Mouse (Mus musculus) embryonic facial prominence, embryonic 11.5 days (tissue): ENCODE measurements around the gene Emid1. TPM values are rescaled to one million over a fixed set of nuclear protein-coding genes. Genes with fewer than 3 reads are reported as not detected.

ENCODE experiments used
- ATAC-seq: fragments of 200-750 bp; cut with Nextera tagmentation; replicated peaks from 2 replicates; pipeline ENCODE4 v1.8.0; 2017; ENCODE audit warnings: low read depth; ENCODE audit not compliant: insufficient number of reproducible peaks, low FRiP score, low TSS enrichment
- DNase-seq: peaks from one replicate; pipeline ENCODE4 v3.0.0-alpha.2; 2015; ENCODE audit warnings: low spot score
- H3K27ac ChIP-seq: fragments of 300-500 bp; sonication (generic); replicated peaks from 2 replicates; pipeline ENCODE4 v1.5.1; 2014; ENCODE audit warnings: mild to moderate bottlenecking, low read depth, low read length, control low read depth
- H3K27me3 ChIP-seq: fragments of 300-500 bp; sonication (generic); 2 replicates; pipeline ENCODE4 v1.6.1; 2014; ENCODE audit warnings: mild to moderate bottlenecking, low read length, moderate library complexity, mixed read lengths; ENCODE audit not compliant: control insufficient read depth, insufficient read depth
- H3K36me3 ChIP-seq: fragments of 300-500 bp; sonication (generic); replicated peaks from 2 replicates; pipeline ENCODE4 v1.6.1; 2014; ENCODE audit warnings: low read depth, mild to moderate bottlenecking, low read length, moderate library complexity, mixed read lengths; ENCODE audit not compliant: control insufficient read depth, insufficient read depth
- H3K4me1 ChIP-seq: fragments of 300-500 bp; sonication (generic); 2 replicates; pipeline ENCODE4 v1.6.1; 2014; ENCODE audit warnings: low read length, mixed read lengths; ENCODE audit not compliant: control insufficient read depth, insufficient read depth
- H3K4me2 ChIP-seq: fragments of 300-500 bp; sonication (generic); 2 replicates; pipeline ENCODE4 v1.6.1; 2014; ENCODE audit warnings: low read depth, mild to moderate bottlenecking, control low read depth, low read length, moderate library complexity
- H3K4me3 ChIP-seq: fragments of 300-500 bp; sonication (generic); 2 replicates; pipeline ENCODE4 v1.5.1; 2014; ENCODE audit warnings: low read depth, low read length, control low read depth
- H3K9ac ChIP-seq: fragments of 300-500 bp; sonication (generic); replicated peaks from 2 replicates; pipeline ENCODE4 v1.6.1; 2014; ENCODE audit warnings: mild to moderate bottlenecking, control low read depth, low read length
- H3K9me3 ChIP-seq: fragments of 300-500 bp; sonication (generic); replicated peaks from 2 replicates; pipeline ENCODE4 v1.6.1; 2016; ENCODE audit warnings: mild to moderate bottlenecking, low read length, inconsistent platforms, mixed read lengths; ENCODE audit not compliant: control insufficient read depth
- WGBS: fragments of 180-500 bp; shearing (Covaris S2); extraction: QIAGEN DNeasy Blood & Tissue Kit; methylation state at CpG from one replicate; pipeline ENCODE4 v1.1.7; 2014; 5-methylcytosine and 5-hydroxymethylcytosine counted together
- polyA plus RNA-seq: library from polyadenylated mRNA; unstranded; fragments of >200 nt; fragmentation: Nextera tagmentation; extraction: Ambion mirVana; gene quantifications from 2 replicates; pipeline ENCODE4 v1.2.1, GENCODE M21; 2014

The Emid1 gene
- polyA plus RNA-seq, 1 experiment from 2014 or later: 11.9 TPM

DNA sequence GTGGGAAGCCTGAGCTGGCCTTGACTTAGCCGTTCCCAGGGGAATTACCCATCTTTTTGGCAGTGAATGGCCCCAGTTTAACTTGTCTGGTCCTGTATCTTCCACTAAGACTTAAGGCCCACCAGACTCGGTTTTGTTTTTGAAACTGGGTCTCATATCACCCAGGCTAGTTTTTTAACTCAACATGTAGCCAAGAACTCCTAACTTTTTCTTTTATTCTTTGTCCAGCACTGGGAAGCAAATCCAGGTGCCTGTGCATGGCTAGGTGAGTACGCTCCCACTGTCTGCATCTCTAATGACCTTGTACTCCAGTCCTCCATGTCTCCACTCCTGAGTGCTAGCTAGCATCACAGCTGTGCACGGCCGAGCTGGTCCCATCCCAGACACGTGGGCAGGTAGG, 50.4 kb downstream of the Emid1 start:
- no peak overlapping the region for H3K9ac ChIP-seq
- no peaks in the 10 kb centered on the region for H3K27me3 ChIP-seq
- no peak overlapping the region for H3K27ac ChIP-seq
- 85% methylated on average over 6 of the region's 6 CpGs for WGBS
- H3K4me3 ChIP-seq: no peak overlapping the region
- H3K4me2 ChIP-seq: no peak overlapping the region
- no peaks in the 10 kb centered on the region for H3K9me3 ChIP-seq
- no peaks in the 10 kb centered on the region for H3K36me3 ChIP-seq
- no peak for DNase-seq
- ATAC-seq: no peak
- H3K4me1 ChIP-seq: no peaks in the 10 kb centered on the region

DNA sequence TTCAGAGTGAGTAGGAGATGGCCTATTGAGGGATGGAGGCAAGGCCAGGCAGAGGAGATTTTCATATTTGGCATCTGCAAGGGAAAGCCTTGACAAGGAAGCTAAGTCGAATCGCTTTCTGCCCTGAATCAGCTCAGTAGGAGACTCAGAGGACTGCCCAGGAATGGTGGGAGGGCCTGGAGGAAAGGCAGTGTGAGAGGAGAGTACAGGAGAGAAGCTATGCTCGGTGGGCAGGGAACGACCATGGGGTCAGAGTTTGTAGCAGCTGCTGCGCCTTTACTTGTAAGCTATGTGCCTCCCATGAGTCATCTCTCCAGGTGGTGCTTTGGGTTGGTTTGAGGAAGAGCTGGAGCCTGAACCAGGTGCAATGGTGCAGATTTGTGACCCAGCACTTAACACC, 51.3 kb downstream of the Emid1 start:
- Histone ChIP-seq H3K27ac (no peak overlapping the region), H3K9ac (no peak overlapping the region), H3K4me3 (no peak overlapping the region; the same call in 1 of the 2 replicates), H3K36me3 (no peaks in the 10 kb centered on the region), H3K9me3 (no peaks in the 10 kb centered on the region), H3K4me1 (no peaks in the 10 kb centered on the region), H3K27me3 (no peaks in the 10 kb centered on the region), H3K4me2 (no peak overlapping the region; the same call in 1 of the 2 replicates)
- DNase-seq (no peak), ATAC-seq (no peak)
- WGBS: 50% methylated on average over 5 of the region's 5 CpGs

DNA sequence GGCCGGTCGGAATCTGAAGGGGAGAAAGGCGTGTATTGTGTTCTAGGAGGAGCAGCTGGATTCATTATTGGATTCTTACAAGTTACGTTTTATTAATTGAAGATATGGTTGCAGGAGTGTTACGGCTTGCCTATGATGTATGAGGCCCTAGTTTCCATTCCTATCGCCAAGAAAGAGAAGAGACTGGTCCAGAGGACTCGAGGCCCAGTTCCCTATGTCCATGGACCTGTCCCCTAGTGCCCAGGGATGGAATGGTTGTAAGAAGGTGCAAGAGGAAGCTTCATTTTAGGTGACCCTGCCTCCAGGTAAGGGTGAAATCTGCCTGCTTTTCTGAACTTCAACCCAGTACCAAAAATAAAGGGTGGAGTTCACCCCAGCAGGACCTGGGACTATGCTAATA, 51.8 kb downstream of the Emid1 start:
- H3K36me3 ChIP-seq: no peaks in the 10 kb centered on the region
- DNase-seq (peak; percentile 44), ATAC-seq (no peak)
- WGBS: 1% methylated on average over 7 of the region's 7 CpGs
- no peak overlapping the region for H3K27ac ChIP-seq
- H3K4me2 ChIP-seq: peak overlapping the region; percentile 86
- no peaks in the 10 kb centered on the region for H3K9me3 ChIP-seq
- peak overlapping the region; percentile 99 for H3K4me3 ChIP-seq
- H3K27me3 ChIP-seq: no peaks in the 10 kb centered on the region
- peak overlapping the region; percentile 97 for H3K9ac ChIP-seq
- no peaks in the 10 kb centered on the region for H3K4me1 ChIP-seq

DNA sequence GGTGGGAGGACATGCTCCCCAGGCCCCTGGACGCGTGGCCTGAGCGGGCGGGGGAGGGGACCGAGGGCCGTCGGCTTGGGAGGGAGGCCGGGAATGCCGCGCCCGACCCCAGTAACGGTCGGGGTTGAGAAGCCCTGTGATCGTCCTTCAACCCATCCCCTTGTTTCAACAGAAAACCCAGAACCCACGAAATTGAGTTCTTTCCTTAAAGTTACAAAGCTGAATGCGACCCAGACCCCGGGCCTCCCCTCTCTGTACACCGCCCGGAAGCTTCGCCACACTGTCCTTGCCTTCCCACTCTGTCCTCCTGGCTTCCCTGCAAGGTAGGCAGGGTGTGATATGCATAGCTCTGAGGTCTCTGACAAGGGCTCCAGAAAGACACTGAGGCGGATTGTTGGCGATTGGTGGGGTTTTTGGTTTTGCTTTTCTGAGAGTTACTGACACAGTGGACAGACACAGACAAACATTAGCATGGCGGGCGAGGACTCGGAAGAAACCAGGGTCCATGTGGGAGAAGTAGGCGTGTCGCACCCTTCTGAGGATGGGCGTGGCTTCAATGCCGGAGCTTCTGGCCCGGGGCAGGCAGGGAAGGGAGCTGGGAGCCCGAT, 52.4 kb downstream of the Emid1 start:
- DNase-seq: peak; percentile 90
- peak overlapping the region; percentile 86 for H3K4me2 ChIP-seq
- peak; percentile 72 for ATAC-seq
- no peaks in the 10 kb centered on the region for H3K36me3 ChIP-seq
- no peaks in the 10 kb centered on the region for H3K4me1 ChIP-seq
- H3K4me3 ChIP-seq: peak overlapping the region; percentile 99
- WGBS: under 1% methylated on average over 31 of the region's 31 CpGs
- peak overlapping the region; percentile 97 for H3K9ac ChIP-seq
- peak overlapping the region; percentile 96 for H3K27ac ChIP-seq
- no peaks in the 10 kb centered on the region for H3K27me3 ChIP-seq
- no peaks in the 10 kb centered on the region for H3K9me3 ChIP-seq

DNA sequence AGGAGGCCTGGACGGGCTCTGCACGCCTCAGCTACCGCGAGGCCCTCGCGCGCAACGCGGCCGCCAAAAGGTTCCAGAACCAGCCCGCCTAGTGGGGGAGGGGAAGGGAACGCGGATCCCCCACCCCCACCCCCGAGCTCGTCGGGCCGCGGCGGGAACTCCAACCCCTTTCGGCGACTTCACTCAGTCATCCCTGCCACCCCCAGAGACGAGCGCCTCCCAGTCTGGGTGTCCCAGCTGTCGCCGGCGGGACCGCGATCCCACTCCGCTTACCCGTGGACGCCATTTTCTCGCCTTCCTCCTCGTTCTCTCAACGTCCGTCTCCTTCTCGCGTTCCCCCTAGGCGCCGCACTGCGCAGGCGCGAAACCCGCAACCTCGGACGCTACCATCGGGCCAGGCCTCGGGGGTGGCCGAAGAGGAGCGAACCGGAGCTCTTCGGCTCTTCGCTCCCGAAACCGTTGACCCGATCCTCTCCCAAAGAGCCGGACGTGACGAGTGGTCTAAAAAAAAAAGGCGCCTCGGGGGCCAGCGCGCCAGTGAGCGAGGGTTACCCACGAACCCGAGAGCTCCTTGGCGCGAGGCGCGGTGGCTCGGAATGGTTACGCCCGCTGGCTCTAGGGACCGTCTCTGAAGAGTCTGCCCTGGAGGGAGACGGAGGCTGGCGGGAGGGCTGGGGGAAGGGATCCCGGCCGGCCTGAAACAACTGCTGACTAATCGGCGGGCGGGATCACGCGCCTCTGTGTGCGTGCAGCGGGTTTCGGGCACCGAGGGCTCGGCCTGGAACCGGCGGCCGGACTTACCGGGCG, 53.1 kb downstream of the Emid1 start, which contains the start of the genes Rhbdd3 and Ewsr1:
Gene Rhbdd3, plus strand, starts transcription at position 191 of the 807 bp plus-strand sequence.
Gene Ewsr1, minus strand, starts transcription at position 531 of the 807 bp plus-strand sequence.
- Histone ChIP-seq H3K9me3 (no peaks in the 10 kb centered on the region), H3K27me3 (no peaks in the 10 kb centered on the region), H3K9ac (peak within 1 kb of the TSS; percentile 97), H3K4me1 (no peaks in the 10 kb centered on the region), H3K27ac (peak within 1 kb of the TSS; percentile 96), H3K4me2 (peak within 1 kb of the TSS; percentile 86), H3K4me3 (peak within 1 kb of the TSS; percentile 99), H3K36me3 (no peaks in the 10 kb centered on the region)
- ATAC-seq (peak; percentile 82), DNase-seq (peak; percentile 95)
- WGBS: under 1% methylated on average over 92 of the region's 92 CpGs

DNA sequence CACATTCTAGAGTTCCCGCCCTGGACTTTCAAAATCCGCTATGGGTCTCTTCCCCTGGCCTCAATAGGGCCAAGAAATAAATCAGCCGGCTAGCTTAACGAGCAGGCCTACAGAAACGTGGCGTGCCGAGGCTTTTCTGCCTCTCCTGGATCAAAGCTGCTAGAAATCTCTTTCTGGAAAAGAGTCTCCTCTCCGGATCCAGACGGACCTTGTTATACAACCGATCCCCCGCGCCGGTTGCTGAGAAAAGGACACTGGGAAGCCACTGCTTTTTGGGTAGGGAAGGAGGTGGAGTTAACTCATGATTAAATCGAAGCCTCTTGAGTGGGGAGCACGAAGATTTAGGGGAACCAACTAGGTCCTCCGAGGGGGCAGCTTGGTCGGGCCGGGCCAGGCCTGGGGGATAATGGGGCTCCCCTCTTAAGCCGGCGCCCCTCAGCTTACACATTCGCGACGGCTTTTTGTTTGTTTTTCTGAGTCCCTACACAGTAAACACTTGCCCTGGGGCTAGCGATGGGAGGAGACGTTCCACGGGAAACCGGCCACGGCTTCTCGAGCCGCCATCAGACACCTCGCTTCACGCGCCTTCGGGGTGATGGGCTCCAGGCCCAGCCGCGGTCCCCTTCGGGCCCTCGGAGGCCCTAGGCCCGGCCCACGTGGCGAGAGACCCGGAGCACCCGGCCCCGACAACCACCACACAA, 53.9 kb downstream of the Emid1 start:
- peak; percentile 28 for DNase-seq

DNA sequence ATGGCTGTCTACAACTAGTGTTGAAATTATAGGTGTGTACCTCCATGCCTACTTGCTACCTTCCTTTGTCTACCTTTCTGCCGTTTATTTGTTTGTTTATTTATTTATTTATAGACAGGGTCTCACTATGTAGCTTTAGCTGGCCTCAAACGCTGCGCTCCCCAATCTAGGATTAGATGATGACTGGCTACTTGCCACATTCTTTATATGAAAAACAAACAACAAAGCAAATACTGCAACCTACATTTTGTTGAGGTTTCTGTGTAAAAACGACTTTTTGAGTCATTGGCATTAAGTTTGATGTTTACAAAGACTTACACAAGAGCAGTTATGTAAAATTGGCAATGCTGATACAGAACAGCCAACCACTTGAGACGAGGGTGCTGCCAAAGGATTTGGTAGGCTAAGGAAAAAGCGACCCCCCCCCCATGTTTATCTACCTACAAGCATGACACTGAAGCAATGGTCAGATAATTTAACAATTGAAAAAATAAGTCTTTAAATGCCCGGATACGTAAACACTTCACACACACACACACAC, 55.5 kb downstream of the Emid1 start:
- DNase-seq: no peak
- WGBS: 78% methylated on average over 8 of the region's 8 CpGs
- Histone ChIP-seq H3K4me1 (no peaks in the 10 kb centered on the region), H3K27ac (no peak overlapping the region), H3K4me2 (peak overlapping the region; percentile 52; the same call in 1 of the 2 replicates), H3K9me3 (no peaks in the 10 kb centered on the region), H3K27me3 (no peaks in the 10 kb centered on the region), H3K9ac (no peak overlapping the region), H3K36me3 (peaks cover 2% of the 10 kb centered on the region; the same call in 1 of the 2 replicates), H3K4me3 (peak overlapping the region; percentile 99)
- ATAC-seq: no peak

More for the DNA sequence above, 53.9 kb downstream of the Emid1 start:
- Histone ChIP-seq H3K4me2 (peak overlapping the region; percentile 52), H3K9ac (peak overlapping the region; percentile 97), H3K27me3 (no peaks in the 10 kb centered on the region), H3K4me1 (no peaks in the 10 kb centered on the region), H3K36me3 (no peaks in the 10 kb centered on the region), H3K9me3 (no peaks in the 10 kb centered on the region), H3K27ac (peak overlapping the region; percentile 96), H3K4me3 (peak overlapping the region; percentile 99)
- WGBS: under 1% methylated on average over 44 of the region's 44 CpGs
- peak; percentile 20; the same call in 1 of the 2 replicates for ATAC-seq
